Mouse (Mus musculus) heart, adult 2 months (tissue): Measurements from ENCODE around the gene Dbndd2.

Source experiments
- CTCF ChIP-seq: fragments of 200-600 bp; IDR thresholded peaks from 2 replicates; pipeline ENCODE4 v1.8.1; 2022; ENCODE audit warnings: antibody characterized with exemption, mild to moderate bottlenecking, moderate library complexity
- EP300 ChIP-seq: fragments of 200-500 bp; IDR thresholded peaks from 2 replicates; pipeline ENCODE4 v1.6.1; 2011; ENCODE audit warnings: low read depth, low read length, control low read depth; ENCODE audit not compliant: insufficient read depth
- POLR2A ChIP-seq: fragments of 200-500 bp; IDR thresholded peaks from 2 replicates; pipeline ENCODE4 v1.6.1; 2011; ENCODE audit warnings: mild to moderate bottlenecking, low read depth, low read length, control low read depth; ENCODE audit not compliant: insufficient read depth

GRCm38 (mm10) chr2:164505619-164506347 is 19.9 kb downstream of the Dbndd2 start:
- TF ChIP-seq EP300 (no peak), POLR2A (no peak), CTCF (0 out of 2 replicates have a peak, but pooled peaks have one; percentile 7)
